Mouse (Mus musculus) neural tube, embryonic 15.5 days (tissue): Measurements from ENCODE around the gene Tfcp2. TPM values are rescaled to one million over a fixed set of nuclear protein-coding genes. Genes with fewer than 3 reads are reported as not detected.
"Not testable (repeated sequence)": the region's sequence is repeated elsewhere in the genome, so short reads cannot be mapped to it uniquely, and the experiment has no call there.

ENCODE experiments used
- ATAC-seq: fragments of 200-750 bp; cut with Nextera tagmentation; 2 replicates; pipeline ENCODE4 v1.8.0; 2017; ENCODE audit warnings: mild to moderate bottlenecking, moderate TSS enrichment, moderate library complexity; ENCODE audit not compliant: low FRiP score
- H3K27ac ChIP-seq: fragments of 300-500 bp; sonication (generic); replicated peaks from 2 replicates; pipeline ENCODE4 v1.5.1; 2015; ENCODE audit warnings: mild to moderate bottlenecking, inconsistent platforms
- H3K27me3 ChIP-seq: fragments of 300-500 bp; sonication (generic); replicated peaks from 2 replicates; pipeline ENCODE4 v1.6.1; 2015; ENCODE audit warnings: inconsistent platforms
- H3K36me3 ChIP-seq: fragments of 300-500 bp; sonication (generic); 2 replicates; pipeline ENCODE4 v1.6.1; 2015; ENCODE audit warnings: inconsistent platforms
- H3K4me1 ChIP-seq: fragments of 300-500 bp; sonication (generic); 2 replicates; pipeline ENCODE4 v1.6.1; 2015; ENCODE audit warnings: inconsistent platforms
- H3K4me2 ChIP-seq: fragments of 300-500 bp; sonication (generic); 2 replicates; pipeline ENCODE4 v1.6.1; 2015; ENCODE audit warnings: inconsistent platforms, mild to moderate bottlenecking, moderate library complexity
- H3K4me3 ChIP-seq: fragments of 300-500 bp; sonication (generic); replicated peaks from 2 replicates; pipeline ENCODE4 v1.5.1; 2015; ENCODE audit warnings: mild to moderate bottlenecking, inconsistent platforms
- H3K9ac ChIP-seq: fragments of 300-500 bp; sonication (generic); replicated peaks from 2 replicates; pipeline ENCODE4 v1.6.1; 2015; ENCODE audit warnings: mild to moderate bottlenecking, inconsistent platforms
- H3K9me3 ChIP-seq: fragments of 300-500 bp; sonication (generic); replicated peaks from 2 replicates; pipeline ENCODE4 v1.6.1; 2016; ENCODE audit warnings: inconsistent platforms
- WGBS: fragments of 180-500 bp; shearing (Covaris S2); methylation state at CpG from one replicate; pipeline ENCODE4 v1.1.7; 2015; ENCODE audit warnings: mixed read lengths; 5-methylcytosine and 5-hydroxymethylcytosine counted together
- polyA plus RNA-seq: library from polyadenylated mRNA; unstranded; fragments of >200 nt; fragmentation: Nextera tagmentation; extraction: Ambion mirVana; gene quantifications from 2 replicates; pipeline ENCODE4 v1.2.1, GENCODE M21; 2015

Tfcp2 gene
- polyA plus RNA-seq, 1 experiment from 2014 or later, result 34.8 TPM

GRCm38 (mm10) chr15:100513387-100513786, 38.4 kb downstream of the Tfcp2 start:
- Histone ChIP-seq H3K9me3 (no peaks in the 10 kb centered on the region), H3K4me1 (no peaks in the 10 kb centered on the region), H3K9ac (no peak overlapping the region), H3K36me3 (peaks cover 66% of the 10 kb centered on the region), H3K27me3 (no peaks in the 10 kb centered on the region), H3K27ac (no peak overlapping the region), H3K4me3 (no peak overlapping the region), H3K4me2 (no peak overlapping the region)
- WGBS, result 92% methylated on average over 4 of the region's 4 CpGs
- no peak for ATAC-seq

GRCm38 (mm10) chr15:100510072-100510471, 41.7 kb downstream of the Tfcp2 start:
- Histone ChIP-seq H3K4me3 (no peak overlapping the region), H3K9ac (no peak overlapping the region), H3K4me1 (no peaks in the 10 kb centered on the region), H3K27ac (no peak overlapping the region), H3K9me3 (no peaks in the 10 kb centered on the region), H3K27me3 (no peaks in the 10 kb centered on the region), H3K36me3 (peaks cover 80% of the 10 kb centered on the region), H3K4me2 (no peak overlapping the region)
- ATAC-seq, result no peak
- WGBS, result 96% methylated on average over 11 of the region's 11 CpGs

- no peak overlapping the region for H3K9ac ChIP-seq
- H3K27ac ChIP-seq, result no peak overlapping the region
- H3K36me3 ChIP-seq, result peaks cover 82% of the 10 kb centered on the region
- no peaks in the 10 kb centered on the region for H3K27me3 ChIP-seq
- no peak overlapping the region for H3K4me3 ChIP-seq
- no peak for ATAC-seq
- 90% methylated on average over 13 of the region's 13 CpGs for WGBS
- no peak overlapping the region for H3K4me2 ChIP-seq
- H3K4me1 ChIP-seq, result no peaks in the 10 kb centered on the region
- H3K9me3 ChIP-seq, result no peaks in the 10 kb centered on the region
Measured at GRCm38 (mm10) chr15:100508454-100509167, 43.2 kb downstream of the Tfcp2 start.

- not testable (repeated sequence) for H3K27ac ChIP-seq, H3K4me3 ChIP-seq, ATAC-seq, H3K9me3 ChIP-seq, H3K9ac ChIP-seq, H3K4me1 ChIP-seq, H3K27me3 ChIP-seq, H3K4me2 ChIP-seq
- H3K36me3 ChIP-seq, result peaks cover 18% of the 10 kb centered on the region
- WGBS, result 93% methylated on average over 8 of the region's 8 CpGs
Measured at GRCm38 (mm10) chr15:100499506-100499905, 52.3 kb downstream of the Tfcp2 start.

- Histone ChIP-seq H3K36me3 (no peaks in the 10 kb centered on the region; the same call in 1 of the 2 replicates), H3K9me3 (no peaks in the 10 kb centered on the region), H3K27ac (peak within 1 kb of the TSS; percentile 99), H3K4me3 (peak within 1 kb of the TSS; percentile 92), H3K9ac (peak within 1 kb of the TSS; percentile 99), H3K27me3 (no peaks in the 10 kb centered on the region), H3K4me2 (peak within 1 kb of the TSS; percentile 77), H3K4me1 (peaks cover 41% of the 10 kb centered on the region)
- peak; percentile 98 for ATAC-seq
- WGBS, result under 1% methylated on average over 40 of the region's 40 CpGs
Measured at GRCm38 (mm10) chr15:100495102-100495501, 56.7 kb downstream of the Tfcp2 start, which contains the start of gene Csrnp2. Csrnp2 (minus strand) TSS chr15:100495488.

- H3K27ac ChIP-seq, result peak overlapping the region; percentile 99
- no peaks in the 10 kb centered on the region; the same call in 1 of the 2 replicates for H3K36me3 ChIP-seq
- H3K27me3 ChIP-seq, result no peaks in the 10 kb centered on the region
- H3K4me1 ChIP-seq, result peaks cover 44% of the 10 kb centered on the region
- peak overlapping the region; percentile 77 for H3K4me2 ChIP-seq
- ATAC-seq, result peak; percentile 80
- peak overlapping the region; percentile 92 for H3K4me3 ChIP-seq
- peak overlapping the region; percentile 99 for H3K9ac ChIP-seq
- under 1% methylated on average over 29 of the region's 29 CpGs for WGBS
- no peaks in the 10 kb centered on the region for H3K9me3 ChIP-seq
Measured at GRCm38 (mm10) chr15:100494647-100495046, 57.2 kb downstream of the Tfcp2 start.

- Histone ChIP-seq H3K27ac (no peak overlapping the region), H3K9me3 (no peaks in the 10 kb centered on the region), H3K27me3 (no peaks in the 10 kb centered on the region), H3K4me3 (0 out of 2 replicates have a peak overlapping the region, but pooled peaks have one; percentile 6), H3K9ac (0 out of 2 replicates have a peak overlapping the region, but pooled peaks have one; percentile 17), H3K36me3 (peaks cover 19% of the 10 kb centered on the region), H3K4me2 (peak overlapping the region; percentile 77), H3K4me1 (peaks cover 48% of the 10 kb centered on the region)
- WGBS, result 61% methylated on average over 9 of the region's 9 CpGs
- no peak for ATAC-seq
Measured at GRCm38 (mm10) chr15:100491966-100492365, 59.8 kb downstream of the Tfcp2 start.

GRCm38 (mm10) chr15:100489263-100489662, 62.5 kb downstream of the Tfcp2 start:
- Histone ChIP-seq H3K27ac (no peak overlapping the region), H3K9ac (no peak overlapping the region), H3K9me3 (no peaks in the 10 kb centered on the region), H3K27me3 (no peaks in the 10 kb centered on the region), H3K36me3 (peaks cover 44% of the 10 kb centered on the region), H3K4me3 (no peak overlapping the region), H3K4me1 (peaks cover 46% of the 10 kb centered on the region), H3K4me2 (no peak overlapping the region)
- no peak for ATAC-seq
- 86% methylated on average over 15 of the region's 15 CpGs for WGBS

- Histone ChIP-seq H3K4me1 (peaks cover 36% of the 10 kb centered on the region), H3K36me3 (peaks cover 53% of the 10 kb centered on the region)
- 100% methylated on average over 1 of the region's 1 CpGs for WGBS
Measured at GRCm38 (mm10) chr15:100488297-100488696, 63.5 kb downstream of the Tfcp2 start.

GRCm38 (mm10) chr15:100487050-100487449, 64.8 kb downstream of the Tfcp2 start:
- 93% methylated on average over 2 of the region's 2 CpGs for WGBS
- no peak for ATAC-seq
- Histone ChIP-seq H3K27me3 (no peaks in the 10 kb centered on the region), H3K27ac (no peak overlapping the region), H3K4me2 (no peak overlapping the region), H3K4me1 (peaks cover 27% of the 10 kb centered on the region), H3K9me3 (no peaks in the 10 kb centered on the region), H3K9ac (no peak overlapping the region), H3K36me3 (peaks cover 64% of the 10 kb centered on the region), H3K4me3 (no peak overlapping the region)

More at GRCm38 (mm10) chr15:100488297-100488696, 63.5 kb downstream of the Tfcp2 start:
- not testable (repeated sequence) for H3K4me2 ChIP-seq, H3K9ac ChIP-seq, ATAC-seq, H3K27ac ChIP-seq, H3K4me3 ChIP-seq, H3K27me3 ChIP-seq, H3K9me3 ChIP-seq

GRCm38 (mm10) chr15:100486450-100486849, 65.4 kb downstream of the Tfcp2 start:
- H3K27me3 ChIP-seq, result no peaks in the 10 kb centered on the region
- H3K4me2 ChIP-seq, result no peak overlapping the region
- ATAC-seq, result no peak
- peaks cover 21% of the 10 kb centered on the region for H3K4me1 ChIP-seq
- peaks cover 70% of the 10 kb centered on the region for H3K36me3 ChIP-seq
- H3K9ac ChIP-seq, result no peak overlapping the region
- WGBS, result 24% methylated on average over 7 of the region's 7 CpGs
- H3K9me3 ChIP-seq, result no peaks in the 10 kb centered on the region
- H3K4me3 ChIP-seq, result no peak overlapping the region
- H3K27ac ChIP-seq, result no peak overlapping the region

GRCm38 (mm10) chr15:100485576-100485975, 66.2 kb downstream of the Tfcp2 start:
- Histone ChIP-seq H3K9ac (no peak overlapping the region), H3K4me3 (no peak overlapping the region), H3K4me1 (peaks cover 14% of the 10 kb centered on the region), H3K27me3 (no peaks in the 10 kb centered on the region), H3K4me2 (no peak overlapping the region), H3K27ac (no peak overlapping the region), H3K36me3 (peaks cover 79% of the 10 kb centered on the region), H3K9me3 (no peaks in the 10 kb centered on the region)
- 86% methylated on average over 3 of the region's 3 CpGs for WGBS
- no peak for ATAC-seq
